Mouse (Mus musculus) embryonic facial prominence, embryonic 12.5 days (tissue): ENCODE data around the gene Ccr3. TPM values are rescaled to one million over a fixed set of nuclear protein-coding genes. Genes with fewer than 3 reads are reported as not detected.
"Not testable (repeated sequence)": the region's sequence is repeated elsewhere in the genome, so short reads cannot be mapped to it uniquely, and the experiment has no call there.

ENCODE experiments used
- ATAC-seq: fragments of 200-750 bp; cut with Nextera tagmentation; 2 replicates; pipeline ENCODE4 v1.8.0; 2017; ENCODE audit not compliant: insufficient number of reproducible peaks, insufficient read depth, low FRiP score, low TSS enrichment
- H3K27ac ChIP-seq: fragments of 300-500 bp; sonication (generic); 2 replicates; pipeline ENCODE4 v1.5.1; 2016; ENCODE audit warnings: mild to moderate bottlenecking
- H3K27me3 ChIP-seq: fragments of 300-500 bp; sonication (generic); 2 replicates; pipeline ENCODE4 v1.6.1; 2016; ENCODE audit warnings: mild to moderate bottlenecking, moderate library complexity
- H3K36me3 ChIP-seq: fragments of 300-500 bp; sonication (generic); 2 replicates; pipeline ENCODE4 v1.6.1; 2016; ENCODE audit warnings: mild to moderate bottlenecking
- H3K4me1 ChIP-seq: fragments of 300-500 bp; sonication (generic); 2 replicates; pipeline ENCODE4 v1.6.1; 2016
- H3K4me2 ChIP-seq: fragments of 300-500 bp; sonication (generic); replicated peaks from 2 replicates; pipeline ENCODE4 v1.6.1; 2016; ENCODE audit warnings: mild to moderate bottlenecking, moderate library complexity
- H3K4me3 ChIP-seq: fragments of 300-500 bp; sonication (generic); 2 replicates; pipeline ENCODE4 v1.5.1; 2016; ENCODE audit warnings: mild to moderate bottlenecking
- H3K9ac ChIP-seq: fragments of 300-500 bp; sonication (generic); 2 replicates; pipeline ENCODE4 v1.6.1; 2016; ENCODE audit warnings: mild to moderate bottlenecking, moderate library complexity
- H3K9me3 ChIP-seq: fragments of 300-500 bp; sonication (generic); 2 replicates; pipeline ENCODE4 v1.6.1; 2016; ENCODE audit warnings: mild to moderate bottlenecking, moderate library complexity
- WGBS: fragments of 180-500 bp; shearing (Covaris S2); methylation state at CpG from one replicate; pipeline ENCODE4 v1.1.7; 2016; 5-methylcytosine and 5-hydroxymethylcytosine counted together
- polyA plus RNA-seq: library from polyadenylated mRNA; unstranded; fragments of >200 nt; fragmentation: Nextera tagmentation; extraction: Ambion mirVana; gene quantifications from 2 replicates; pipeline ENCODE4 v1.2.1, GENCODE M21; 2016

The Ccr3 gene
- not detected in 2 replicates for polyA plus RNA-seq

- Histone ChIP-seq H3K9ac (no peak within 1 kb of the TSS), H3K27ac (no peak within 1 kb of the TSS), H3K4me1 (no peaks in the 10 kb centered on the region), H3K4me3 (no peak within 1 kb of the TSS), H3K27me3 (no peaks in the 10 kb centered on the region), H3K9me3 (no peaks in the 10 kb centered on the region), H3K36me3 (no peaks in the 10 kb centered on the region), H3K4me2 (no peak within 1 kb of the TSS)
- ATAC-seq, result no peak
- 87% methylated on average over 1 of the region's 1 CpGs for WGBS
These were observed at the start of gene Ccr3 for GRCm38 (mm10) chr9:124021672-124022071. TSS of gene Ccr3 (plus strand) at chr9:124021972.

DNA sequence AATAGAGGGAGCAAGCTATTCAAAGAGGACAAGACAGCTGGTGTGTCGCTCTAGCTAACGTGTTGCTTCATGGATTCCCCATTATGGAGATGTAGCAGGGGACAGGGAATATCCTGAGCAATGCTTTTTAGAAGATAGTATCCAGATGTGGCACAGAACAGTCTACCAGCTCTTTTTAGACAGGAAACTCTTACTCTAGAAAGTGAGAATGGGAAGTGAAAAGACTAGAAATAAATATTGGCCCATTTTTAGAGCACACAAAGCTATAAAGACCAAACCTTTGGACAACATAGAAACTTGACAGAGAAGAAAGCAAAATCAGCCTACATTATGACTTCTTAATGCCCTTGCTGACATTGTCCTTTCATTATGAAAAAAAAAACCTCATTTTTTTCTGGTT, 46.1 kb upstream of the Ccr3 start:
- WGBS, result 59% methylated on average over 2 of the region's 2 CpGs

DNA sequence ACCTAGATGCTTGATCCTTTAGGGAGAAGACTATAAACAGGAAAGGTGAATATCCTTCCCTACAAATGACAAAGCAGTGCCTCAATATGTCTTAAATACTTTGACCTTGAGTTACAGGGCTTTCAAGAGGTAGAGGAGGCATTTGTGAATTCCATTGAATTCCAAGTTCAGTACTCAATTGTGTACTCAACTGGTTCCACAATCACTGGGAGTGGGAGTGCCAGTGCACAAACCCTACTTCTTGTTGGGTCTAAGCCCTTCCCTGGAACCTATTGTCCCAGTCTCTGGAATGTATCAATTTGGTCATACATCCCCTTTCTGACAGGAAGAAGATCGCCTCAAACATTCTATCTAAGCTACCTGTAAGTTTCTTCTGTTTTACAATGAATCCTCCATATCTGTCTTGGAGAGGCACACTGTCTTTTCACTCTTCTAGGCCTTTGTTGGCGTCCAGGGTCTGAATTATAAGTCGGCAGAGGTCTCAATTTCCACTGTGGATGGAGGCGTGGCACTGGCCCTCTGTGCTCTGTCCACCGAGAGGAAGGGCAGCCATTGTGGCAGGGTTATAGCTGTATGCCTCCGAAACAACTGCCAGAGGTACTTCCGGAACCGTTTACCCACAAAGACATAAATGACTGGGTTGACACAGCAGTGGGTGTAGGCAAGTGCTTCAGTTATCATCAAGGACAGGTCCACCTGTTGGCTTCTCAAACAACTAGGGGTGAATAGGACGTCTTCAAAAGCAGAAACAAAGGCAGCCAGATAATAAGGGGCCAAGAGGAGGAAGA, 44.7 kb upstream of the Ccr3 start:
- H3K27me3 ChIP-seq, result no peaks in the 10 kb centered on the region
- no peak overlapping the region for H3K27ac ChIP-seq
- H3K9ac ChIP-seq, result no peak overlapping the region
- H3K9me3 ChIP-seq, result no peaks in the 10 kb centered on the region
- no peak for ATAC-seq
- H3K4me3 ChIP-seq, result no peak overlapping the region
- WGBS, result 80% methylated on average over 9 of the region's 9 CpGs
- H3K36me3 ChIP-seq, result no peaks in the 10 kb centered on the region
- no peaks in the 10 kb centered on the region for H3K4me1 ChIP-seq
- no peak overlapping the region for H3K4me2 ChIP-seq

More for the DNA sequence above, 46.1 kb upstream of the Ccr3 start:
- H3K4me3 ChIP-seq, result no peak overlapping the region
- H3K27ac ChIP-seq, result no peak overlapping the region
- no peak for ATAC-seq
- no peak overlapping the region for H3K9ac ChIP-seq
- H3K9me3 ChIP-seq, result no peaks in the 10 kb centered on the region
- H3K4me1 ChIP-seq, result no peaks in the 10 kb centered on the region
- H3K4me2 ChIP-seq, result no peak overlapping the region
- no peaks in the 10 kb centered on the region for H3K27me3 ChIP-seq
- no peaks in the 10 kb centered on the region for H3K36me3 ChIP-seq

- H3K27me3 ChIP-seq, result no peaks in the 10 kb centered on the region
- H3K4me3 ChIP-seq, result no peak within 1 kb of the TSS
- no peaks in the 10 kb centered on the region for H3K4me1 ChIP-seq
- no peak within 1 kb of the TSS for H3K27ac ChIP-seq
- no peak within 1 kb of the TSS for H3K4me2 ChIP-seq
- ATAC-seq, result no peak
- 68% methylated on average over 1 of the region's 1 CpGs for WGBS
- no peak within 1 kb of the TSS for H3K9ac ChIP-seq
- H3K9me3 ChIP-seq, result no peaks in the 10 kb centered on the region
- no peaks in the 10 kb centered on the region for H3K36me3 ChIP-seq
These were observed 43.5 kb upstream of the Ccr3 start, which contains the start of gene Ccr1l1 for GRCm38 (mm10) chr9:123978308-123978707. TSS of gene Ccr1l1 (minus strand) at chr9:123978408.

GRCm38 (mm10) chr9:123980858-123981475, 40.8 kb upstream of the Ccr3 start:
- no CpG with 5 or more reads among the region's 3 CpGs for WGBS
- not testable (repeated sequence) for ATAC-seq, H3K27ac ChIP-seq, H3K9me3 ChIP-seq, H3K27me3 ChIP-seq, H3K4me1 ChIP-seq, H3K36me3 ChIP-seq, H3K4me2 ChIP-seq, H3K9ac ChIP-seq, H3K4me3 ChIP-seq

GRCm38 (mm10) chr9:123981909-123982308, 39.9 kb upstream of the Ccr3 start:
- H3K36me3 ChIP-seq, result no peaks in the 10 kb centered on the region
- no peak overlapping the region for H3K4me2 ChIP-seq
- no peak for ATAC-seq
- H3K27ac ChIP-seq, result no peak overlapping the region
- H3K9ac ChIP-seq, result no peak overlapping the region
- H3K27me3 ChIP-seq, result no peaks in the 10 kb centered on the region
- H3K4me3 ChIP-seq, result no peak overlapping the region
- no peaks in the 10 kb centered on the region for H3K4me1 ChIP-seq
- WGBS, result 74% methylated on average over 4 of the region's 4 CpGs
- no peaks in the 10 kb centered on the region for H3K9me3 ChIP-seq

DNA sequence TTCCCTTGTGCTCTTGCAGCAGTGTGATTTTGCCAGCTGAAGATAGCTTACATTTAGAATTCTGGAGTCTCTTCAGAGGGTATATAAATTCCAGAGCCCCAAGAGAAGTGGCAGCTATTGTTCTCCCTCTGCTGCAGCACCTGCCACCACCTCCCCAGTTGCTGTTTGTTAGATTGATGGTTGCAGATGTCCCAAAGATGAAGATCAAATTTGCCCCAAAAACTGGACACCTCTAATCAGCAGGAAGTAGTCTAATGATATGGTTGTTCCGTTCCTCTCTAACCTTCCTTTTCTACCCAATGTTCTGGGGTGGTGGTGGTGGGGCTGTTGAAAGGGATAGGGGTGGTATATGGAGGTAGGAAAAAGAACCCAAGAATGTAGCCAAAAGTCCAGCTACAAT, 39.1 kb upstream of the Ccr3 start:
- H3K27ac ChIP-seq, result no peak overlapping the region
- H3K9ac ChIP-seq, result no peak overlapping the region
- H3K27me3 ChIP-seq, result no peaks in the 10 kb centered on the region
- H3K4me2 ChIP-seq, result no peak overlapping the region
- no peaks in the 10 kb centered on the region for H3K9me3 ChIP-seq
- 100% methylated on average over 1 of the region's 1 CpGs for WGBS
- no peak overlapping the region for H3K4me3 ChIP-seq
- no peaks in the 10 kb centered on the region for H3K4me1 ChIP-seq
- ATAC-seq, result no peak
- no peaks in the 10 kb centered on the region for H3K36me3 ChIP-seq

- no peak overlapping the region for H3K4me3 ChIP-seq
- no peak for ATAC-seq
- H3K27me3 ChIP-seq, result no peaks in the 10 kb centered on the region
- H3K36me3 ChIP-seq, result no peaks in the 10 kb centered on the region
- no peak overlapping the region for H3K9ac ChIP-seq
- no peak overlapping the region for H3K4me2 ChIP-seq
- no peaks in the 10 kb centered on the region for H3K9me3 ChIP-seq
- H3K4me1 ChIP-seq, result no peaks in the 10 kb centered on the region
- no peak overlapping the region for H3K27ac ChIP-seq
These were observed 36.8 kb upstream of the Ccr3 start for GRCm38 (mm10) chr9:123984943-123985342.

GRCm38 (mm10) chr9:123986217-123986616, 35.6 kb upstream of the Ccr3 start:
- H3K4me1 ChIP-seq, result no peaks in the 10 kb centered on the region
- no peak overlapping the region for H3K9ac ChIP-seq
- H3K4me2 ChIP-seq, result no peak overlapping the region
- ATAC-seq, result no peak
- WGBS, result 79% methylated on average over 2 of the region's 2 CpGs
- H3K4me3 ChIP-seq, result no peak overlapping the region
- no peaks in the 10 kb centered on the region for H3K27me3 ChIP-seq
- H3K27ac ChIP-seq, result no peak overlapping the region
- no peaks in the 10 kb centered on the region for H3K36me3 ChIP-seq
- no peaks in the 10 kb centered on the region for H3K9me3 ChIP-seq

- no peak overlapping the region for H3K4me3 ChIP-seq
- no peak for ATAC-seq
- H3K4me2 ChIP-seq, result no peak overlapping the region
- no peaks in the 10 kb centered on the region for H3K4me1 ChIP-seq
- H3K27me3 ChIP-seq, result no peaks in the 10 kb centered on the region
- H3K36me3 ChIP-seq, result no peaks in the 10 kb centered on the region
- WGBS, result 64% methylated on average over 3 of the region's 3 CpGs
- no peaks in the 10 kb centered on the region for H3K9me3 ChIP-seq
- H3K9ac ChIP-seq, result no peak overlapping the region
- H3K27ac ChIP-seq, result no peak overlapping the region
These were observed 32.1 kb upstream of the Ccr3 start for GRCm38 (mm10) chr9:123989671-123990070.

DNA sequence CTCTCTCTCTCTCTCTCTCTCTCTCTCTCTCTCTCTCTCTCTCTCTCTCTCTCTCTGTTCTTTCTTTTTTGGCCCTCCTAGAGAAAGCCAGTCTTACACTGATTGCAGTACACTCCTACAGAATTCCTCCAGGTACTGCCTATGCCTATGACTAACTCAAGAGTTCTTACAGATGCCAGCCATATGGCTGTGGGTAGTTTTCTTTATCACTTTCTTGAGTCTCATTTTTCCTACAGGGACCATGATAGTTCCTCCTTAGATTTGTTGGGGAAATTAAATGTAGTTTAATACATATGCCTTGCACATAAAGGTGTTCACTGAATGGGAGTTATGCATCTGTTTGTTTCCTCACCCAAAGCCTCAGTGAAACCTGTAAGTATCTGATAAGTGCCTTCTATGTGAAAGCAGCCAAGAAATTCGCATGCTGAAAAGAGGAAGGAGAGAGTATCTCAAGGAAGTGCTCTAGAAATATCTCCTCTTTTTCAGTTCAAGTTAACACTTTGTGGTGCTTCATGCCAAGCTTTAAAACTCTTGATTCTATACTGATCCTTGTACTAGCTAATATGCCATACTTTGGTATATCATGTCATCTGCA, 30.4 kb upstream of the Ccr3 start:
- 54% methylated on average over 1 of the region's 1 CpGs for whole genome bisulfite sequencing
- Histone ChIP-seq H3K4me2 (no peak overlapping the region), H3K9me3 (no peaks in the 10 kb centered on the region), H3K9ac (no peak overlapping the region), H3K27ac (no peak overlapping the region), H3K36me3 (no peaks in the 10 kb centered on the region), H3K4me1 (no peaks in the 10 kb centered on the region), H3K4me3 (no peak overlapping the region), H3K27me3 (no peaks in the 10 kb centered on the region)
- no peak for ATAC-seq

GRCm38 (mm10) chr9:123997719-123998118, 24.1 kb upstream of the Ccr3 start:
- Histone ChIP-seq H3K27me3 (no peaks in the 10 kb centered on the region), H3K9me3 (no peaks in the 10 kb centered on the region), H3K36me3 (no peaks in the 10 kb centered on the region), H3K4me2 (no peak overlapping the region), H3K4me3 (no peak overlapping the region), H3K4me1 (no peaks in the 10 kb centered on the region), H3K27ac (no peak overlapping the region), H3K9ac (no peak overlapping the region)
- ATAC-seq, result no peak
- WGBS, result 70% methylated on average over 3 of the region's 3 CpGs
